13 mouse cellular contexts compared by ENCODE assay signal in the genomic region with DNA sequence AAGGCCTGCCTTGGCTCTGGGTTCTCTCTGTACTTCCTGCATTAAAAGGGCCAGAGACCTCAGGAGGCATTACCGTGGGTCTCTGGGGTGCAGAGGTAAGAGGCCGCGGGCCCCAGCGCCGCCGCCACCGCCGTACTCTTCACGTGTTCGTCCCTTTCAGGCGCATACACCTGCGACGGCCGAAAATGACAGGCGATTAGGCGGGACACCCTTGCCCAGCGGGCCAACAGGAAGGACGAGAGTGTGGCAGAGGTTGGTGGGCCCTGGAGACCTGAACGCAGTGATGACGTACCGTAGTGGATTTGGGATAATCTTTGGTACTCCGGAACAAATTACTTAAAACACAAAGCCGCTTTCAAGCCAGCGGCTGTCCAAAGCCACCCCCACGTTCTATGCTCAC. TPM values are rescaled to one million over a fixed set of nuclear protein-coding genes. Genes with fewer than 3 reads are reported as not detected.
DNase-seq lines count a peak whose midpoint lies in the region; ATAC-seq lines count a peak whose summit lies in the region.
"Had no signal": no experiment of that assay in that cellular context is flagged by ENCODE, and none has a peak within 500 bp of the region (broad histone marks: within the 10 kb centered on the region; RNA-seq: fewer than 3 reads in every experiment).

No protein-coding gene starts in this region.

- H3K9me3 ChIP-seq in forebrain, embryonic 10.5 days = no peaks in the 10 kb centered on the region
- H3K9me3 ChIP-seq in forebrain, embryonic 11.5 days (ENCODE audit: control insufficient read depth, low read length) = no peaks in the 10 kb centered on the region
- H3K9me3 ChIP-seq in intestine, embryonic 14.5 days (ENCODE audit: control insufficient read depth, low read length) = no peaks in the 10 kb centered on the region
- no peaks in the 10 kb centered on the region for H3K9me3 ChIP-seq in intestine, embryonic 15.5 days
- H3K9me3 ChIP-seq in embryonic facial prominence, embryonic 11.5 days (replicated peaks; ENCODE audit: control insufficient read depth, low read length) = no peaks in the 10 kb centered on the region
- H3K9me3 ChIP-seq in limb, embryonic 13.5 days = no peaks in the 10 kb centered on the region

- H3K27me3 ChIP-seq in forebrain, embryonic 10.5 days (ENCODE audit: poor library complexity, severe bottlenecking) = peaks cover 100% of the 10 kb centered on the region
- peaks cover 98% of the 10 kb centered on the region for H3K27me3 ChIP-seq in forebrain, embryonic 11.5 days (ENCODE audit: control insufficient read depth, insufficient read depth, low read length)
- H3K27me3 ChIP-seq in intestine, embryonic 14.5 days (replicated peaks; ENCODE audit: control insufficient read depth, insufficient read depth, low read length) = peaks cover 100% of the 10 kb centered on the region
- peaks cover 99% of the 10 kb centered on the region for H3K27me3 ChIP-seq in intestine, embryonic 15.5 days (replicated peaks)
- H3K27me3 ChIP-seq in embryonic facial prominence, embryonic 11.5 days (ENCODE audit: control insufficient read depth, insufficient read depth, low read length) = peaks cover 97% of the 10 kb centered on the region
- peaks cover 100% of the 10 kb centered on the region for H3K27me3 ChIP-seq in limb, embryonic 13.5 days

- DNase-seq in forebrain, embryonic 10.5 days (ENCODE audit: extremely low spot score, low spot score) = no peak
- no peak for DNase-seq in forebrain, embryonic 11.5 days (ENCODE audit: low spot score)
- DNase-seq in intestine, embryonic 14.5 days (ENCODE audit: low spot score) = peak; percentile 59
- DNase-seq in embryonic facial prominence, embryonic 11.5 days (ENCODE audit: low spot score) = no peak
- no peak for DNase-seq in yolk sac, embryonic 10.5 days (ENCODE audit: low spot score)
- DNase-seq in adrenal gland, adult 18-20 months (ENCODE audit: low spot score in 2 of 2) = no peak
- DNase-seq: adrenal gland, postnatal 10 days; kidney, postnatal 4 days; right cerebral cortex, postnatal 4 days; thymus, adult 18-20 months had no signal

- ATAC-seq in forebrain, embryonic 11.5 days (replicated peaks; ENCODE audit: low FRiP score) = no peak
- ATAC-seq in intestine, embryonic 14.5 days (replicated peaks; ENCODE audit: low FRiP score, low TSS enrichment, low read depth) = no peak
- no peak for ATAC-seq in intestine, embryonic 15.5 days
- ATAC-seq in embryonic facial prominence, embryonic 11.5 days (replicated peaks; ENCODE audit: insufficient number of reproducible peaks, low FRiP score, low TSS enrichment, low read depth) = no peak
- no peak for ATAC-seq in limb, embryonic 13.5 days (ENCODE audit: low FRiP score, low read depth)

- H3K4me1 ChIP-seq in forebrain, embryonic 10.5 days = peaks cover 83% of the 10 kb centered on the region
- peaks cover 23% of the 10 kb centered on the region for H3K4me1 ChIP-seq in forebrain, embryonic 11.5 days (replicated peaks; ENCODE audit: control insufficient read depth, insufficient read depth, low read length)
- peaks cover 26% of the 10 kb centered on the region for H3K4me1 ChIP-seq in intestine, embryonic 14.5 days (replicated peaks; ENCODE audit: control insufficient read depth, insufficient read depth, low read length)
- peaks cover 60% of the 10 kb centered on the region for H3K4me1 ChIP-seq in intestine, embryonic 15.5 days (replicated peaks)
- H3K4me1 ChIP-seq in embryonic facial prominence, embryonic 11.5 days (ENCODE audit: control insufficient read depth, insufficient read depth, low read length) = peaks cover 4% of the 10 kb centered on the region
- H3K4me1 ChIP-seq in limb, embryonic 13.5 days = peaks cover 69% of the 10 kb centered on the region

- no peak overlapping the region for H3K4me2 ChIP-seq in forebrain, embryonic 11.5 days (ENCODE audit: low read depth, low read length, severe bottlenecking)
- no peak overlapping the region for H3K4me2 ChIP-seq in intestine, embryonic 14.5 days (ENCODE audit: low read length)
- no peak overlapping the region for H3K4me2 ChIP-seq in intestine, embryonic 15.5 days (replicated peaks)
- H3K4me2 ChIP-seq in embryonic facial prominence, embryonic 11.5 days (ENCODE audit: low read depth, low read length) = no peak overlapping the region
- no peak overlapping the region for H3K4me2 ChIP-seq in limb, embryonic 13.5 days (replicated peaks)

- WGBS in forebrain, embryonic 10.5 days = under 1% methylated on average over 25 of the region's 25 CpGs
- WGBS in forebrain, embryonic 11.5 days = 0% methylated on average over 25 of the region's 25 CpGs
- WGBS in intestine, embryonic 14.5 days = 1% methylated on average over 25 of the region's 25 CpGs
- under 1% methylated on average over 25 of the region's 25 CpGs for WGBS in intestine, embryonic 15.5 days
- WGBS in embryonic facial prominence, embryonic 11.5 days = 1% methylated on average over 25 of the region's 25 CpGs
- under 1% methylated on average over 25 of the region's 25 CpGs for WGBS in limb, embryonic 13.5 days

- no peak overlapping the region for H3K9ac ChIP-seq in forebrain, embryonic 11.5 days (ENCODE audit: low read length)
- no peak overlapping the region for H3K9ac ChIP-seq in intestine, embryonic 14.5 days (ENCODE audit: low read length)
- no peak overlapping the region for H3K9ac ChIP-seq in intestine, embryonic 15.5 days
- no peak overlapping the region for H3K9ac ChIP-seq in embryonic facial prominence, embryonic 11.5 days (replicated peaks; ENCODE audit: low read length)
- H3K9ac ChIP-seq in limb, embryonic 13.5 days = no peak overlapping the region
- H3K9ac ChIP-seq: liver, embryonic 14.5 days had no signal

- H3K4me3 ChIP-seq in forebrain, embryonic 10.5 days = peak overlapping the region; percentile 22; the same call in 1 of the 2 replicates
- H3K4me3 ChIP-seq in forebrain, embryonic 11.5 days (ENCODE audit: low read depth, low read length) = no peak overlapping the region
- H3K4me3 ChIP-seq in intestine, embryonic 14.5 days (ENCODE audit: low read depth, low read length) = no peak overlapping the region
- no peak overlapping the region; the same call in 1 of the 2 replicates for H3K4me3 ChIP-seq in intestine, embryonic 15.5 days (replicated peaks)
- H3K4me3 ChIP-seq in embryonic facial prominence, embryonic 11.5 days (ENCODE audit: low read depth, low read length) = peak overlapping the region; percentile 9
- peak overlapping the region; percentile 5; the same call in 1 of the 2 replicates for H3K4me3 ChIP-seq in limb, embryonic 13.5 days

- H3K36me3 ChIP-seq in forebrain, embryonic 10.5 days (replicated peaks) = no peaks in the 10 kb centered on the region
- H3K36me3 ChIP-seq in forebrain, embryonic 11.5 days (ENCODE audit: control insufficient read depth, insufficient read depth, low read length) = no peaks in the 10 kb centered on the region
- H3K36me3 ChIP-seq in intestine, embryonic 14.5 days (ENCODE audit: control insufficient read depth, insufficient read depth, low read length) = no peaks in the 10 kb centered on the region
- H3K36me3 ChIP-seq in intestine, embryonic 15.5 days = no peaks in the 10 kb centered on the region
- no peaks in the 10 kb centered on the region for H3K36me3 ChIP-seq in embryonic facial prominence, embryonic 11.5 days (replicated peaks; ENCODE audit: control insufficient read depth, insufficient read depth, low read depth, low read length)
- no peaks in the 10 kb centered on the region for H3K36me3 ChIP-seq in limb, embryonic 13.5 days

- no peak overlapping the region for H3K27ac ChIP-seq in forebrain, embryonic 10.5 days
- H3K27ac ChIP-seq in forebrain, embryonic 11.5 days (ENCODE audit: low read depth, low read length) = no peak overlapping the region
- H3K27ac ChIP-seq in intestine, embryonic 14.5 days (ENCODE audit: low read depth) = no peak overlapping the region
- H3K27ac ChIP-seq in intestine, embryonic 15.5 days = no peak overlapping the region
- no peak overlapping the region for H3K27ac ChIP-seq in embryonic facial prominence, embryonic 11.5 days (replicated peaks; ENCODE audit: low read depth, low read length)
- no peak overlapping the region for H3K27ac ChIP-seq in limb, embryonic 13.5 days
- H3K27ac ChIP-seq: liver, embryonic 14.5 days had no signal

RNA-seq across cellular contexts. Expression of a gene that starts 5.5 kb away (rescaled TPM):
- 0.05 TPM in 1 of 2 replicates, not detected in the other for polyA plus RNA-seq in forebrain, embryonic 10.5 days (2016; fragmentation: Nextera tagmentation; extraction: Ambion mirVana)
- 0.33 and 0.43 TPM in 2 replicates for polyA plus RNA-seq in forebrain, embryonic 11.5 days (2014; fragmentation: Nextera tagmentation; extraction: Ambion mirVana)
- polyA plus RNA-seq in intestine, embryonic 14.5 days (2014; fragmentation: Nextera tagmentation; extraction: Ambion mirVana) = not detected in 2 replicates
- not detected in 2 replicates for polyA plus RNA-seq in intestine, embryonic 15.5 days (2015; fragmentation: Nextera tagmentation; extraction: Ambion mirVana)
- 0.17 and 0.53 TPM in 2 replicates for polyA plus RNA-seq in embryonic facial prominence, embryonic 11.5 days (2014; fragmentation: Nextera tagmentation; extraction: Ambion mirVana)
- 0.06 TPM in 1 of 2 replicates, not detected in the other for polyA plus RNA-seq in limb, embryonic 13.5 days (2015; fragmentation: Nextera tagmentation; extraction: Ambion mirVana)
- under 1 TPM; 0.06 to 0.10 TPM for total RNA-seq in adrenal gland, adult 18-20 months (2021)

Comparison
In these comparisons a context has a peak if more than half of its experiments do, and no peak if none do; other contexts are left out.
1. H3K4me3 ChIP-seq: peak in forebrain, embryonic 10.5 days (single experiment), embryonic facial prominence, embryonic 11.5 days (single experiment) and limb, embryonic 13.5 days (single experiment); none in forebrain, embryonic 11.5 days (single experiment), intestine, embryonic 14.5 days (single experiment) and intestine, embryonic 15.5 days (single experiment).